Mouse (Mus musculus) gonadal fat pad, adult 2 months (tissue): Measurements from ENCODE around the gene Mrps26. TPM values are rescaled to one million over a fixed set of nuclear protein-coding genes. Genes with fewer than 3 reads are reported as not detected.
"Not testable (repeated sequence)": the region's sequence is repeated elsewhere in the genome, so short reads cannot be mapped to it uniquely, and the experiment has no call there.

ENCODE experiments used
- DNase-seq: peaks from one replicate; pipeline ENCODE4 v3.0.0-alpha.2; 2012; ENCODE audit warnings: low read depth
- polyA plus RNA-seq: library from polyadenylated mRNA; depleted of rRNA; stranded (reverse); fragments of >200 nt; gene quantifications from 2 replicates; pipeline ENCODE4 v1.2.3, GENCODE M21; 2012; rRNA removed

Gene Mrps26
- polyA plus RNA-seq, 1 experiment, result 47.4 TPM

DNA sequence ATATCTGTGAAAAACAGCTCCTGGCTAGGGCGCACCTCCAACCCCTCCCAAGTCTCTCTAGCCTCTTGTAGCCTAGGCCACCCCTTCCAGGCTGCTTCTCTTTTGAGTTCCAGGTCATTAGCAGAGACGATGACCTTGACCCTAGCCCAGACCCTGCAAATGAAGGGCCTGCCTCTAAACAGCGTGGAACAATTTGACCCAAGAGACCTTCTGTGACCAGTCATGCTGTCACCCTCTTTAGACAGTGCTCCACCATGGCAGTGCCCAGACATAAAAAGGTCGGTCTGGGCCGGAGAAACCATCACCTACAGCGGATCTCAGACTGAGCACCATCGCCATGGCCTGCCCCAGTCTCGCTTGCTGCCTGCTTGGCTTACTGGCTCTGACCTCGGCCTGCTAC, 12.3 kb downstream of the Mrps26 start, which contains the start of gene Oxt:
Gene Oxt, plus strand, starts transcription at position 301 of the 400 bp plus-strand sequence.
- DNase-seq, result no peak

DNA sequence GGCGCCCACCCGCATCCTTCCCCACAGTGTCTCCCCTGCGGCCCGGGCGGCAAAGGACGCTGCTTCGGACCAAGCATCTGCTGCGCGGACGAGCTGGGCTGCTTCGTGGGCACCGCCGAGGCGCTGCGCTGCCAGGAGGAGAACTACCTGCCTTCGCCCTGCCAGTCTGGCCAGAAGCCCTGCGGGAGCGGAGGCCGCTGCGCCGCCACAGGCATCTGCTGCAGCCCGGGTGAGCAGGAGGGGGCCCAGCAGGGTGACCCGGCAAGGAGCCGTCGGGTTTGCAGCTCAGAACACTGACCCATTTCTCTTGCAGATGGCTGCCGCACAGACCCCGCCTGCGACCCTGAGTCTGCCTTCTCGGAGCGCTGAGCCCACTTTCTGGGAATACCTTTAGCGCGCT, 13.0 kb downstream of the Mrps26 start:
- DNase-seq, result not testable (repeated sequence)

DNA sequence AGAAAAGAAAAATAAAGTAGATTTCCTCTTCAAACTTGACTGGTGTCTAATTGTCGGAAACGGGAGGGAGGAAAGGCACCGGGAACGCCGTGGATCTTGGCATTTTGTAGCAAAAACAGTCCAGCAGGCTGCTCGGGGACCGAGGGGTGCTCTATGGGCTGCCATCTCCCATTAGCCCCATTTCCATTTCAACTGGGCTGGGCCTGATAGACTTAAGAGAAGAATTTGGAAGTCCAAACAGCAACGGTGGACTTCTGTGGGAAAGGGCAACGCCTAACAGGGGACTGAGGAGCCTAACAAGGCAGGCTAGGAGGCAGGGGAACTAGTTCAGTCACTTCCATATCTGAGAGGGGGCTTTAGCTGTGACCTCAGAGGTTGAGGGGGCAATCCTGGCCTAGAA, 13.5 kb downstream of the Mrps26 start:
- no peak for DNase-seq

DNA sequence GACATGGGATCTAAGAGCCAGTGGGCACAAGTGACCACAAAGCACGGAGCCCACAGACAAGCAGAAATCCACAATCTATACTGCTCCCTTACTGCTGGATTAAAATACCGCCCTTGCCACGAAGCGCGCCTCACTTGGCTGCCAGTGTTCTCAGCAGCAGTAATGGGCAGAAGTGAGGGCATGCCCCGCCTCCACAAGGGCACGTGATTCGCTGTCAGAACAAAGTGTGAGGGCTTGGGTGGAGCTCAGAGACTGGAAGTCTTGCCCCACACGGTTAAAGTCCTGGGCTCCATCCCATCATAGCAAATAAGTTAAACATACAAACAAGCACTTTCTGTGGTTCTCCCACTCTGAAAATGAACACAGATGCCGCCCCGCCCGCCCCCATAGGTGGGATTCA, 14.1 kb downstream of the Mrps26 start:
- no peak for DNase-seq

DNA sequence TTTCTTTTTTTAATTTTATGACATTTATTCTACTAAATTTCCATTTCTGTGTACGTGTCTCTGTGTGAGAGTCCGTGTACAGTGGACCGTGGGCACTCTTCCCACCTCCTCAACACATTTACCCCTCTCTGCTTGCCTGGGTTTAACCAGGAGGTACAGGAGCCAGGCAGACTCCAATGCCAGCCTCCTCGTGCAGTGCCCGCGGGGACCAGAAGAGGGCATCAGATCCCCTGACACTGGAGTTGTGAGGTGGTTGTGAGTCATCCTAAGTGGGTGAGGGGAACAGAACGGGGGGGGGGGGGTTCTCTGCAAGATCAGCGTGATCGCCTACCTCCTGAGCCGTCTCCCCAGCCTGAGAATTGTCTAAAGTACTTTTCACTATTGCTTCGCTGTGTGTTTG, 14.6 kb downstream of the Mrps26 start:
- no peak for DNase-seq

DNA sequence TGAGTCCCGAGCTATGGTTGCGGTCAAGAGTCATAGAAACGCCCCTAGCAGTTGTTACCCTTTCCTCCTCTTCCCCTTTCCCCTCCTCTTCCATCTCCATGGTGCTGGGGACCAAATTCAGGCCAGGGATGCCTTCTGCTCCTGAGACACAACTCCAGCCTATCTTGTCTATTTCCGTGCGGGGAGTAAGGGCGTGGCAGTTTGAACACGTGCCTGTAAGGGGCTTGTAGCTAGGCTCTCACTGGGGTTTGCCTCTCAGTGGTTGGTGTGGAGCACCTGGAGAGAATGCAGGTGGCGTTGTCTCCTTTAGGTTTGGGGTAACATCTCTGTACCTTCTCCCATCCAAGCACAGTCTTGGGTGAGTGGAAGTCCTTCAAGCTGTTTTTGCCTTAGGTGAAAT, 16.2 kb downstream of the Mrps26 start:
- DNase-seq, result no peak

DNA sequence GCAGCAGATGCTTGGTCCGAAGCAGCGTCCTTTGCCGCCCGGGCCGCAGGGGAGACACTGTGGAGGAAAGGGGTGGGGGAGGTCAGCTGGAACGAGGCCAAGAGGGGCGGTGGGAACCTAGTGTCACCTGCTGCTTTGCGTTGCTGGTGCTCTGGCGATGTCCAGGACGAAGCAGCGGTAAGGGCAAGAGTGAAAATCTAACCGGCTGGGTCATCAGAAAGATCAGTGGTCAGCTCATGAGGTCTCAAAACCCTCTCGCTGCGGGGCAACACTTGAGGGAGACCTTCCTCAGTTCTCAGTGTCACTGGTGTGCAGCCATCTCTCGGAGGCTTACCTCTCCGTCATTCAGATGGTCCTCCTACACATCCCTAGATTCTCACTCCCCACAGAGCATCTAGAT, 17.7 kb downstream of the Mrps26 start:
- DNase-seq, result no peak

DNA sequence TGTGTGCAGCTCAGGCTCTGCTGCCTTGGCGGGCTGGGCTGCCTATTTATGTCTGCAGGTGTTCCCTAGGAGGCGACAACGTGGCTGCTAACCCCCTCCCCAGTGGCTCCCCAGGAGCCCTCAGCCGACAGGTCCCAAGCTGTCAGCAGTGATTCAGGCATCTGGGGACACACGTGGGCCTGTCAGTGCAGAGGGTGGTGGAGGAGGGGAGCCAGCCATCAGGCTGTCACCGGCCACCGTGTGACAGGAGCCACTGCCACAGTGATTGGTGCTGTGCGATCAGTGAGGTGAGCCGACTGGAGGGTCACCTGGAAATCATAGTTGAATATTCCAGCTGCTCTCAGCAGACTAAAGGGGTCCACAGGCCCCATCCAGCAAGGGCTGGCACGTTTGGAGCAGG, 19.0 kb downstream of the Mrps26 start, which contains the start of gene Avp:
Gene Avp, minus strand, starts transcription at position 3 of the 400 bp plus-strand sequence.
- no peak for DNase-seq

DNA sequence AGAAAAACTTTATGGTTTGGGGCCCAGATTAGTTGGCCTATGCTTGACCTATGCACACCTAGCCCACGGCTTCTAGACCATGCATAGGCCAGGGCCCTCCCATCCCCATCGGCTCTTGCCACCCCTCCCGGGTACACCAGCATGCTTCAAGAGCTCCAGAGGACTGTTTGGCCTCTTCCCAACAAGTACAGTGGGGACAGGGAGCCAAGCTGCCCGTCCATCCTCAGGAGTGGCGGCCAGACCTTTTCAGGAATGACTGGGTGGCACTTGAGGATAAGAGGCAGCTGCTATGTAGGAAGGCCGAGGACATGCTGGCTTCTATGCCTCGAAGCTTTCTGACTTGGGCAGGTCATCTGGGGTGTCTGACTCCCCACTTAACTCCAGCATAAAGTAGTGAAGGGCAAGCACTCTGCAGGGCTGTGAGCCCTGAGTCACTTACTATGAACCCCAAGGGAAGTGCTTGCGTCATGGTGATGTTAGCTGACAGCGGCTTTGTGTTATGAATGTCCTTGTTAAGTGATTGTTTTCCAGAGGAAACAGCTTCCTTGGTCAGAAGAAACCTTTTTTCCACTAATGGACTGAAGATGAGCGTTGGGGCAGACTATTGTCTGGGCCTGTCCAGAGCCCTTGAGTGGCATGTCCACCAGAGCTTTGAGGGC, 20.5 kb downstream of the Mrps26 start:
- no peak for DNase-seq

DNA sequence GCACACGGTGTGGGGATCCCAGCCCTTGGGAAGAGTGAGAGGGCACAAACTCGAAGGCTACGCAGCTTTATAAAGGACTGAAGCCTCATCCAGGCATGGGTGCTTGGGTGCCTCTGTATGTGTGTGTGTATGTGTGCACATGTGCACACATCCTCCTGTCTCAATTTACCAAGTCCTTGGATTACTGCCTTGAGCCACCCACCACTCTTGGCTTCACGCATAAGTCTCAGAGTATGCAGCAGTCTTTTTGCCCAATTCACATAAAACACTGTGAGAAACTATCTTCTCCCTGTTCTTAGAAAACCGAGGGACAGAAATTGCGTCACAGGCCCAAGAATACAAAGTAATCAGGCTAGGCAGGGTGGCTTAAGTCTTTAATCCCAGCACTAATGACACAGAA, 22.5 kb downstream of the Mrps26 start:
- no peak for DNase-seq

DNA sequence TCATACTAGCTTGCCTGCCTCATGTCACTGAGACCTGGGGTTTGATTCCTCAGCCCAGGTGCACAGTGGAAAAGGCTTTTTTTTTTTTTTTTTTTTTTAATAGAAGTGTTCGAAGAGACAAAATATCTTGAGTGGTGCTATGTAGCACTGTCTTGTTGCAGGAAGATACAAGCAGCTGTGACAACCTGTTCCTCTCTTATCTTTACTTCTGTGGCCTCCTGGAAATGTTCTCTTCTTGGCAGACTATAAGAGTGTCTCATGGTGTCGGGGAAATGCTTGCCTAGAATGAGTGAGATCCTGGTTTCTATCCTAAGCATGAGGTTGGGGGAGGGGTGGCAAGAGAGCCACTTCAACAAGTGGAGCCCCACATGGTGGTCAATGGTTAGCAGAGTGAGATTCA, 24.8 kb downstream of the Mrps26 start:
- no peak for DNase-seq

DNA sequence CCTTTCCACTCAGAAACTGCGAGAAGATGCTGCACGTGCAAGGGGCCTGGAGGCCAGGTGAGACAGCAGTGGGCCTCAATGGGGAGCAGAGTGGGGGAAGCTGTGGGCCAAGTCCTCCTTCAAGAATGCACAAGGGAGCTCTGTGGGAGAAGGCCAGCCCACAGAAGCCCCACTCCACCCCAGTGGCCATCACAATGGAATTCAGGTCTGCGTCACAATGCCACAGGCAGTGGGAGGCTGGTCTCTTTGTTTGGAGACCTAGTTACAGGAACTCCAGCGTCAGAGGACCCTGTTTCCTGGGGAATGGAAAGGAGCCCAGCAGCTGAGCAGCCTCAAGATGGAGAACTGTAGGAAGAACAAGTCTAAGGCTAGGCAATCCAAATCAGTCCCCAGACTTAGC, 25.6 kb downstream of the Mrps26 start:
- no peak for DNase-seq

DNA sequence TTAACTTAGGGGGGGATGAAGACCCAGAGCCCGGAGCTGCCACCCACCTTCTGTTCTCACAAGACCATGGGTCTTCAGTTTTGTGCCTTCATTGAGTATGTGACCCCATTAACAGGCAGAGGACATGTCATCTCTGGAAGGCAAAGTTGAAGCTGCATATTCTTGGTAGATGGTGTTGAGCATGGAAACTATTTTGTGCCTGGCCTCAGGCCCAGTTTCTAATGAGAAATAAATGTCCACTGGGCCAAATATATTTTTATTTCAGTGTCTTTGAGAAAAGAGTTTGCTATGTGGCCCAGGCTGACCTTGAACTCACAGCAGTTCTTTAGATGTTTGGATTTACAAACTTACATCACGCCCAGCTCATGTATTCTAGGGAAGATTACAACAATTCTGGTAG, 26.2 kb downstream of the Mrps26 start:
- no peak for DNase-seq

DNA sequence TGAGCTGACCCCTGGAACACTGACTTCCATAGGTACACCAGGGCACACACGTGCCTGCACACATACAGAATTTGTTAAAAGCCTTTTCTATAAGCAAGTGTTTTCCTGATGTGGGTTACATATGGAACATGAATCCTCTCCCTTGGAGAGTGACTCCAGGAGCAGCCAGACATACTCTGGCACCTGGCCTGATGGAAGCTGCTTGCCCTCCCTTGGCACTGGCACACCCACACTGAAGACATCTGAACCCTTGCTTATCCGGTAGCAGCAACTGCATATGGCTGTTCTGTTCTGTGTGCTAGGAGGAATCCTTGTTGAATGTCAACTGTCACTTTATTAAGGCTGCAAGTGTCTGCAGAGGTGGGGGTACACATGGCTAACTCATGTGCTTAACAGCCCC, 27.5 kb downstream of the Mrps26 start:
- DNase-seq, result no peak

DNA sequence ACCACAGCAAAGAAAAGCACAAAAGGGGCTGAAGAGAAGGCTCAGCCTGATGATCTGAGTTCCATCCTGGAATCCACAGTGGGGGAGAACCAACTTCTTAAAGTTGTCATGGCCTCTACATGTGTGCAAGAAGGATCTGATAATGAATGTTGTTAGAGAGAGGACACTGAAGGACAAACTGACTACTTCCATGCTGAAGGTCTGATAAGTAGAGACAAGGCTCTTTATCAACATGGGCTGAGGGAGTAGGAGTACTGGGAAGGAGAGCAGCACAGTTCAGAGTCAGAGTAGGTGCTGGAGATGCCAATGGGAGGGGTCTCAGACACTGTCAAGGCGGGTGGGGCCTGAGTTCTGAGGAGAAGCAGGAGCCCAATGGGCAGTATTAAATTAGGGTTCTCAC, 32.1 kb downstream of the Mrps26 start:
- DNase-seq, result no peak

DNA sequence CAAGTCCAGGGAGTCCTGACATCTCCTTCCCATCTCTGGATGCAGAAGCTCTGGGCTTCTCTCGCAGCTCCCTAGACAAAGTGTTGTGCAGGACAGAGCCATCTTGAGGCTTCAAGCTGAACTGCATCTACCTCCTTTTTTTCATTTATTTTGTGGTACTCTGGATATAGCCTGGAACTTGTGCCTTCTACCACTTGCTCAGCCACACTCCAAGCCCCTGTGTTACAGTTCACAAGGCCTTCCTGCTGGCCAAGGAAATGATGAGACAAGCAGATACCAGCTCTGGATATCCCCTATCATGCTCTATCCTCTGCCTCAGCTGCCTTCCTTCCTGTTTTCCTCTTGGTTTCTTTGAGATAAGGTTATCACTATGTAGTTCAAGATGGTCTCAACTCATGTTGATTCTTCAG, 34.1 kb downstream of the Mrps26 start:
- no peak for DNase-seq

DNA sequence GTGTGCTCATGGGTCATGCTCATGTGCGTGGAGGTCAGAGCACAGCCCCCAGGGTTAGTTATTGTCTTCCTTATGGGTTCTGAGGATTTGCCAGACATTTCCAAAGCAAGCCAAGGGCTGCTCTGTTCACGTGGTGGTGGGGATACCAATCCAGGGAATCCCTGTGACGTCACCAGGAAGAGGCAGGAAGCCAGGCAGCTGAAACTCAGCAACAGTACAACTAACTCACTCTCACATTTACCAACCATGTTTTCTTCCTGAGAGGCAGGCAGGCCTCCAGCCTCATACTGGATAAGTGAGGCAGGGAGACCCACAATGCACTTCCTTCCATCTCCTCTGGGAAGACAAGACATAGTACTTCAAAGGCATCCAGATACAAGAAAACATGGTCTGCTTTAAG, 34.9 kb downstream of the Mrps26 start:
- DNase-seq, result no peak

DNA sequence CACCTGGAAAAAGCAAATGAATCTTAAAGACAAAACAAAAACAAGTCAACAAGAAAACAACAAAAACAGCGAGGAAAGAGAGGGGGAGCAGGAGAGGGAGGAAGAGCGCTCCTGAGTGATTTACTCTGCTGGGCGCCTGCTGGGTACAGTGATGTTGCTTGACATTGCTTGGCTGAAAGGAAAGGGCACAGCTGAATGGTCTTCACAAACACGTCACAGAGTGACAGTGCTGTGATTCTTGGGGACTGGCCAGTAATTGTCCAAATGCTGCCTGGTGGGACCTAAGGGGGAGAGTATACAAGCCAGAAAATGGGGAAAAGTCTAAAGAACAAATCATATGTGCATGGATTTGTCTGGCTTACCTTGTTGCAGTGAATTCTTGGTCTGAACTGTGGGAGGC, 38.7 kb downstream of the Mrps26 start:
- no peak for DNase-seq

DNA sequence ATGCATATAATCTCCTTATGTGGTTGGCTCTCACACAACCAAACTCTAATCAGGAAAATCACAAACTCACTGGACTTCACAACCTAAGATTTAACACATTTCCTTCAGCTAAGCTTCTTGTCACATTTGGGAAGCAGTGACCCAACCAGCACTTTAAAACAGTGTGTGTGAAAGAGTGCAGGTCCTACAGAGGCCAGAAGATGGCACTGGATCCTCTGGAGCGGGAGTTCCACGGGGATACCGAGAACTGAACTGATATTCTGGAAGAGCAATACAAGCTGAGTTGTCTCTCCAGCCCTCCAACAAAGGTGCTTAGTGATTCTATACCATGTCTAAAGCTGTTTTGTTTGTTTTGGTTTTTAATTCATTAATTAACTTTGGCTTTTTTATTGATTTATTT, 49.5 kb downstream of the Mrps26 start:
- no peak for DNase-seq

Other genes starting within 250 kb of the Mrps26 start
- gene Cpxm1, start 166.2 kb upstream of the Mrps26 start, polyA plus RNA-seq, result 34.3 and 49.9 TPM in 2 replicates
- gene Gm28372, start 158.5 kb upstream of the Mrps26 start, polyA plus RNA-seq, result not detected in 2 replicates
- gene 1700020A23Rik, start 158.5 kb upstream of the Mrps26 start, polyA plus RNA-seq, result 2.1 and 3.6 TPM in 2 replicates
- 2.3 and 3.1 TPM in 2 replicates for gene Tmem239, start 157.3 kb upstream of the Mrps26 start, polyA plus RNA-seq
- gene Vps16, start 139.4 kb upstream of the Mrps26 start, polyA plus RNA-seq, result 48.8 and 71.6 TPM in 2 replicates
- 21.2 and 25.6 TPM in 2 replicates for gene Pced1a, start 139.0 kb upstream of the Mrps26 start, polyA plus RNA-seq
- 72.7 and 78.3 TPM in 2 replicates for gene Ptpra, start 113.5 kb upstream of the Mrps26 start, polyA plus RNA-seq
- gene Oxt, start 12.4 kb downstream of the Mrps26 start, polyA plus RNA-seq, result not detected in 2 replicates
- not detected in 2 replicates for gene Avp, start 18.8 kb downstream of the Mrps26 start, polyA plus RNA-seq
- gene Fastkd5, start 66.3 kb downstream of the Mrps26 start, polyA plus RNA-seq, result 2.0 and 2.3 TPM in 2 replicates
- gene Ubox5, start 66.3 kb downstream of the Mrps26 start, polyA plus RNA-seq, result 6.4 and 6.5 TPM in 2 replicates
- gene Lzts3, start 79.1 kb downstream of the Mrps26 start, polyA plus RNA-seq, result 12.5 and 14.8 TPM in 2 replicates
- 63.9 and 87.7 TPM in 2 replicates for gene Ddrgk1, start 100.9 kb downstream of the Mrps26 start, polyA plus RNA-seq
- gene Itpa, start 103.9 kb downstream of the Mrps26 start, polyA plus RNA-seq, result 28.9 and 36.6 TPM in 2 replicates
- 6.0 and 7.1 TPM in 2 replicates for gene Slc4a11, start 133.8 kb downstream of the Mrps26 start, polyA plus RNA-seq